Comparison of ENCODE assay signal across 8 mouse cellular contexts in the genomic region with DNA sequence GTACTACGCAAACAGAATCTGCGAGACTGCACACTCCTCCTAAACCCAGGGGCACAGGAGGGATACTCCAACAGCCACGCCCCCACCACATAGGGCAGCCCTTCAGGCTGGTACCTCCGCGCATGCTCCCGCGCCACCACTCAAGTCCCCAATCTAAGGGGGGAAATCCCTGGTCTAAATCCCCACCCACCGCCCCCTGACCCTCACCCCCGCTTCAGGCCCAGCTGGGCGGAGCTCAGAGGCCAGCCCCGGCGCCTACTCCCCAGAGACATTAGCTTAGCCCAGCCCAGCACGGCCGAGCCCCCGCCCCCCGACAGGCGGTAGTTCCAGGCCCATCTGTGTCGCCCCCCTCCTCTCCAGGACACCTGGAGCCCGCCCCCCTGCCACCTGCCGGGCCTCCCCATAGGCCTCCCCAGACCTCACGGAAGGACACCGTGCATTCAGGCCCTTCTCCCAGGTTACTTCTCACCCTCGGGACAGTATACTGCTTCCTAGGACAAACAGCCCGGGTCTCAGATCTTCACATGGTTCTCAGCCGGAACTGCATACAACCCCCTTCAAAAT. TPM values are rescaled to one million over a fixed set of nuclear protein-coding genes. Genes with fewer than 3 reads are reported as not detected.
A peak's percentile ranks its signal among the peaks of the same experiment; 100 is the strongest.
DNase-seq lines count a peak whose midpoint lies in the region; ATAC-seq lines count a peak whose summit lies in the region.

No protein-coding gene starts in this region.

- H3K9ac ChIP-seq in forebrain, embryonic 15.5 days (replicated peaks), result peak overlapping the region; percentile 98

- no peaks in the 10 kb centered on the region for H3K27me3 ChIP-seq in forebrain, embryonic 15.5 days
- no peaks in the 10 kb centered on the region for H3K27me3 ChIP-seq in hindbrain, embryonic 10.5 days (ENCODE audit: insufficient read depth, poor library complexity, severe bottlenecking)

- peak overlapping the region; percentile 93 for H3K4me3 ChIP-seq in forebrain, embryonic 15.5 days
- peak overlapping the region; percentile 96 for H3K4me3 ChIP-seq in hindbrain, embryonic 10.5 days

- H3K9me3 ChIP-seq in forebrain, embryonic 15.5 days, result no peaks in the 10 kb centered on the region
- no peaks in the 10 kb centered on the region for H3K9me3 ChIP-seq in hindbrain, embryonic 10.5 days

- peak; percentile 65 for ATAC-seq in forebrain, embryonic 15.5 days (replicated peaks)

- WGBS in forebrain, embryonic 15.5 days, result 2% methylated on average over 25 of the region's 25 CpGs
- WGBS in hindbrain, embryonic 10.5 days, result 1% methylated on average over 25 of the region's 25 CpGs

- H3K36me3 ChIP-seq in forebrain, embryonic 15.5 days, result no peaks in the 10 kb centered on the region
- H3K36me3 ChIP-seq in hindbrain, embryonic 10.5 days, result peaks cover 8% of the 10 kb centered on the region

- peak; percentile 73 for DNase-seq in NIH3T3 (ENCODE audit: low read depth)
- peak; percentile 65 for DNase-seq in cerebellum, adult 11-12 months
- DNase-seq in hindbrain, embryonic 10.5 days (ENCODE audit: low spot score), result peak; percentile 91
- peak; percentile 35 to 43 for DNase-seq in layer of hippocampus, postnatal 25 days (ENCODE audit: extremely low spot score in 1 of 2, low spot score in 1 of 2)
- peak; percentile 77 to 87 for DNase-seq in lung, postnatal 4 days
- DNase-seq in retina, postnatal 7 days (ENCODE audit: low read depth, low spot score), result peak; percentile 51
- peak; percentile 49 for DNase-seq in urinary bladder, postnatal 14 days (ENCODE audit: low spot score)

- H3K27ac ChIP-seq in forebrain, embryonic 15.5 days (replicated peaks), result peak overlapping the region; percentile 98
- H3K27ac ChIP-seq in hindbrain, embryonic 10.5 days, result peak overlapping the region; percentile 99

- H3K4me2 ChIP-seq in forebrain, embryonic 15.5 days (replicated peaks), result peak overlapping the region; percentile 73

- peaks cover 49% of the 10 kb centered on the region for H3K4me1 ChIP-seq in forebrain, embryonic 15.5 days
- H3K4me1 ChIP-seq in hindbrain, embryonic 10.5 days (replicated peaks), result peaks cover 60% of the 10 kb centered on the region

RNA-seq across cellular contexts. Expression of gene Ago1, which starts 0.6 kb away (rescaled TPM):
- 15.3 and 17.2 TPM in 2 replicates for polyA plus RNA-seq in forebrain, embryonic 15.5 days (2015; fragmentation: Nextera tagmentation; extraction: Ambion mirVana)
- 11.8 and 13.2 TPM in 2 replicates for polyA plus RNA-seq in hindbrain, embryonic 10.5 days (2016; fragmentation: Nextera tagmentation; extraction: Ambion mirVana)
- 10 to 100 TPM; 58.5 to 76.4 TPM for total RNA-seq in layer of hippocampus, postnatal 25 days (2021)

RNA-seq across cellular contexts. Expression of gene Ago3, which starts 38.4 kb away (rescaled TPM):
- 16.3 and 19.9 TPM in 2 replicates for polyA plus RNA-seq in forebrain, embryonic 15.5 days (2015; fragmentation: Nextera tagmentation; extraction: Ambion mirVana)
- 12.6 and 12.7 TPM in 2 replicates for polyA plus RNA-seq in hindbrain, embryonic 10.5 days (2016; fragmentation: Nextera tagmentation; extraction: Ambion mirVana)
- 10 to 100 TPM; 32.7 to 42.4 TPM for total RNA-seq in layer of hippocampus, postnatal 25 days (2021)

Comparison
In these comparisons a context has a peak if more than half of its experiments do, and no peak if none do; other contexts are left out.
1. Peak in every context shown above with its lines: DNase-seq, ATAC-seq, H3K4me3 ChIP-seq and H3K27ac ChIP-seq.
2. DNase-seq: peak in every context shown above with its lines; median percentile 91 in hindbrain, embryonic 10.5 days; 82 in lung, postnatal 4 days; 73 in NIH3T3; 65 in cerebellum, adult 11-12 months; 51 in retina, postnatal 7 days; 49 in urinary bladder, postnatal 14 days; 39 in layer of hippocampus, postnatal 25 days.